Mouse (Mus musculus) lung, postnatal 0 days (tissue): ENCODE data around the gene Bcl3. TPM values are rescaled to one million over a fixed set of nuclear protein-coding genes. Genes with fewer than 3 reads are reported as not detected.

Experiments
- ATAC-seq: fragments of 200-750 bp; cut with Nextera tagmentation; 2 replicates; pipeline ENCODE4 v1.8.0; 2017; ENCODE audit warnings: moderate library complexity
- DNase-seq: peaks from one replicate; pipeline ENCODE4 v3.0.0-alpha.2; 2016; ENCODE audit warnings: low spot score
- H3K27ac ChIP-seq: fragments of 300-500 bp; sonication (generic); 2 replicates; pipeline ENCODE4 v1.5.1; 2014; ENCODE audit warnings: antibody characterized with exemption, mild to moderate bottlenecking, low read length, mixed read lengths
- H3K27me3 ChIP-seq: fragments of 300-500 bp; sonication (generic); replicated peaks from 2 replicates; pipeline ENCODE4 v1.6.1; 2014; ENCODE audit warnings: low read length, mixed read lengths; ENCODE audit not compliant: insufficient read depth
- H3K36me3 ChIP-seq: fragments of 300-500 bp; sonication (generic); 2 replicates; pipeline ENCODE4 v1.6.1; 2014; ENCODE audit warnings: low read length, mixed read lengths; ENCODE audit not compliant: insufficient read depth
- H3K4me1 ChIP-seq: fragments of 300-500 bp; sonication (generic); 2 replicates; pipeline ENCODE4 v1.6.1; 2014; ENCODE audit warnings: antibody characterized with exemption, low read depth, low read length, mixed read lengths; ENCODE audit not compliant: insufficient read depth
- H3K4me2 ChIP-seq: fragments of 300-500 bp; sonication (generic); replicated peaks from 2 replicates; pipeline ENCODE4 v1.6.1; 2014; ENCODE audit warnings: low read depth, mild to moderate bottlenecking, low read length, moderate library complexity, mixed read lengths
- H3K4me3 ChIP-seq: fragments of 300-500 bp; sonication (generic); 2 replicates; pipeline ENCODE4 v1.5.1; 2014; ENCODE audit warnings: low read depth, low read length
- H3K9ac ChIP-seq: fragments of 300-500 bp; sonication (generic); replicated peaks from 2 replicates; pipeline ENCODE4 v1.6.1; 2014; ENCODE audit warnings: low read depth, mild to moderate bottlenecking
- H3K9me3 ChIP-seq: fragments of 300-500 bp; sonication (generic); 2 replicates; pipeline ENCODE4 v1.6.1; 2016; ENCODE audit warnings: low read length, mixed read lengths
- CTCF ChIP-seq: IDR thresholded peaks from 2 replicates; pipeline ENCODE4 v1.5.1; 2016; ENCODE audit warnings: antibody characterized with exemption, mild to moderate bottlenecking
- EP300 ChIP-seq: IDR thresholded peaks from 2 replicates; pipeline ENCODE4 v1.6.1; 2016; ENCODE audit warnings: antibody characterized with exemption, mild to moderate bottlenecking, control low read depth
- WGBS: fragments of 180-500 bp; shearing (Covaris S2); extraction: QIAGEN DNeasy Blood & Tissue Kit; methylation state at CpG from one replicate; pipeline ENCODE4 v1.1.7; 2014; 5-methylcytosine and 5-hydroxymethylcytosine counted together
- polyA plus RNA-seq: library from polyadenylated mRNA; unstranded; fragments of >200 nt; fragmentation: Nextera tagmentation; extraction: Ambion mirVana; gene quantifications from 2 replicates; pipeline ENCODE4 v1.2.1, GENCODE M21; 2015

Bcl3 gene
- polyA plus RNA-seq, 1 experiment from 2014 or later, result 8.3 TPM

- DNase-seq (no peak), ATAC-seq (no peak)
- Histone ChIP-seq H3K4me2 (no peak overlapping the region), H3K9me3 (no peaks in the 10 kb centered on the region), H3K27ac (no peak overlapping the region), H3K4me1 (peaks cover 20% of the 10 kb centered on the region; the same call in 1 of the 2 replicates), H3K36me3 (peaks cover 9% of the 10 kb centered on the region), H3K27me3 (no peaks in the 10 kb centered on the region), H3K4me3 (no peak overlapping the region), H3K9ac (no peak overlapping the region)
- no peak for TF ChIP-seq CTCF
- TF ChIP-seq EP300, result no peak
- WGBS, result 72% methylated on average over 6 of the region's 6 CpGs
These were observed 8.9 kb downstream of the Bcl3 start for GRCm38 (mm10) chr7:19813579-19814122.

- peaks cover 19% of the 10 kb centered on the region; the same call in 1 of the 2 replicates for H3K4me1 ChIP-seq
- H3K9ac ChIP-seq, result no peak overlapping the region
- no peak overlapping the region for H3K4me2 ChIP-seq
- DNase-seq, result no peak
- peaks cover 9% of the 10 kb centered on the region for H3K36me3 ChIP-seq
- H3K27ac ChIP-seq, result no peak overlapping the region
- H3K27me3 ChIP-seq, result no peaks in the 10 kb centered on the region
- H3K9me3 ChIP-seq, result no peaks in the 10 kb centered on the region
- ATAC-seq, result no peak
- no peak for TF ChIP-seq CTCF
- no peak for TF ChIP-seq EP300
- H3K4me3 ChIP-seq, result no peak overlapping the region
- WGBS, result 94% methylated on average over 4 of the region's 4 CpGs
These were observed 9.4 kb downstream of the Bcl3 start for GRCm38 (mm10) chr7:19813161-19813560.

- DNase-seq (peak; percentile 61), ATAC-seq (peak; percentile 70)
- Histone ChIP-seq H3K27me3 (no peaks in the 10 kb centered on the region), H3K4me1 (peaks cover 5% of the 10 kb centered on the region; the same call in 1 of the 2 replicates), H3K9ac (no peak overlapping the region), H3K4me2 (no peak overlapping the region), H3K36me3 (peaks cover 9% of the 10 kb centered on the region), H3K9me3 (no peaks in the 10 kb centered on the region), H3K27ac (no peak overlapping the region), H3K4me3 (no peak overlapping the region)
- 12% methylated on average over 22 of the region's 22 CpGs for WGBS
- TF ChIP-seq EP300 (no peak), CTCF (no peak)
These were observed 11.5 kb downstream of the Bcl3 start for GRCm38 (mm10) chr7:19811114-19811513.

GRCm38 (mm10) chr7:19809369-19809768 lies 13.2 kb downstream of the Bcl3 start:
- peak overlapping the region; percentile 32; the same call in 1 of the 2 replicates for H3K4me2 ChIP-seq
- TF ChIP-seq CTCF, result no peak
- no peak for TF ChIP-seq EP300
- no peaks in the 10 kb centered on the region for H3K9me3 ChIP-seq
- H3K4me3 ChIP-seq, result no peak overlapping the region
- no peaks in the 10 kb centered on the region for H3K27me3 ChIP-seq
- H3K36me3 ChIP-seq, result peaks cover 9% of the 10 kb centered on the region
- H3K9ac ChIP-seq, result no peak overlapping the region
- H3K27ac ChIP-seq, result no peak overlapping the region
- DNase-seq (no peak), ATAC-seq (peak; percentile 72)
- H3K4me1 ChIP-seq, result no peaks in the 10 kb centered on the region
- WGBS, result 16% methylated on average over 27 of the region's 27 CpGs

GRCm38 (mm10) chr7:19806356-19806969 lies 16.1 kb downstream of the Bcl3 start:
- Histone ChIP-seq H3K4me2 (no peak overlapping the region), H3K9me3 (no peaks in the 10 kb centered on the region), H3K27ac (no peak overlapping the region), H3K36me3 (peaks cover 9% of the 10 kb centered on the region), H3K9ac (no peak overlapping the region), H3K4me1 (no peaks in the 10 kb centered on the region), H3K27me3 (no peaks in the 10 kb centered on the region), H3K4me3 (no peak overlapping the region)
- no peak for DNase-seq
- ATAC-seq, result no peak
- WGBS, result 84% methylated on average over 8 of the region's 8 CpGs
- TF ChIP-seq EP300 (no peak), CTCF (no peak)

- DNase-seq (peak; percentile 73), ATAC-seq (0 out of 2 replicates have a peak, but pooled peaks have one; percentile 19)
- Histone ChIP-seq H3K9ac (no peak overlapping the region), H3K36me3 (no peaks in the 10 kb centered on the region), H3K4me1 (no peaks in the 10 kb centered on the region), H3K27ac (no peak overlapping the region), H3K9me3 (no peaks in the 10 kb centered on the region), H3K4me3 (no peak overlapping the region), H3K4me2 (no peak overlapping the region), H3K27me3 (no peaks in the 10 kb centered on the region)
- TF ChIP-seq EP300 (no peak), CTCF (peak; percentile 95)
- 18% methylated on average over 6 of the region's 7 CpGs for WGBS
These were observed 19.6 kb downstream of the Bcl3 start for GRCm38 (mm10) chr7:19802995-19803394.
